Mouse (Mus musculus): ENCODE results near the gene Hdc. TPM values are rescaled to one million over a fixed set of nuclear protein-coding genes. Genes with fewer than 3 reads are reported as not detected.

Gene Hdc
- total and polyA plus RNA-seq, 2 experiments from 2014 or later, result 1.2 to 2.3 TPM

DNA sequence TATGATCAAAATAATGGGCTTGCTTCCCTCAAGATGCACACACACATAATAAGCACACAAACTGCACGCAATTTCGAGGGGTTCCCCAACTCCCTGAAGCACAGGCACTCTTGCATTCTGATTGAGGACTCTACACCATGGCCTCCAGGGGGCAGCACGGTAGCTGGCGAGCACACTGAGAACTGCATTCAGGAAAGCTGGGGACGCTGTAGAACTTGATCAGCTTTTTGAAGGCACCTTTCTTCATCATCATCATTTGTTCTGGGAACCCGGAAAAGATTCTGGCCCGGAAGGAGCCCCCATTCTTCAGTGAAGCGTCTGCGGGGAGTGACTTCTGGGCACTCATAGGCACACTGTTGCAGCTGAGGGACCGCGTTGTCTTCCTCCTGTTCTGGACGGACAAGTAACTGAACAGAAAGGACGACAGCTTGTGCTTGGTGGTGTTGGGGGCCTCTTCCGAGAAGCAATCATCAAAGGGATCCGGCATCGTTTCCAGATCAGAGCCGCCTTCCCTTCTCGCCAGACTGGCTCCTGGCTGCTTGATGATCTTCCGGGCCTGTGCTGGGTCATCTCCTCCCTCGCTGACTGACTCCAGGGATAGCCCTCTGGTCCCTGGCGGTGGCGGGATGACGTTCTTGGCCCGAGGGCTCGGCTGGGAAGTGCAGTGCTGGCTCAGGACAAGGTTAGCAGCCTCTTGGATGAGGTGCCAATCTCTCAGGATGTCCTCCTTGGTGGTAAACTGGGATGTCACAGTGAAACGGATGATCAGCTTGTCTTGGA is 25.1 kb downstream of the Hdc start:
- no peaks in the 10 kb centered on the region for H3K36me3 ChIP-seq (ENCODE audit: insufficient read depth, low read length)
- H3K27ac ChIP-seq, result no peak overlapping the region
- no peak overlapping the region for H3K9ac ChIP-seq (replicated peaks; ENCODE audit: low read length)
- H3K27me3 ChIP-seq (ENCODE audit: insufficient read depth, low read length), result no peaks in the 10 kb centered on the region
- peak; percentile 78 for DNase-seq (ENCODE audit: low spot score)
- 29% methylated on average over 26 of the region's 26 CpGs for WGBS
- no peaks in the 10 kb centered on the region for H3K4me1 ChIP-seq (ENCODE audit: insufficient read depth, low read length)
- no peaks in the 10 kb centered on the region for H3K9me3 ChIP-seq (ENCODE audit: low read length)
- peak overlapping the region; percentile 13 for H3K4me3 ChIP-seq (ENCODE audit: low read length)
- H3K4me2 ChIP-seq (ENCODE audit: low read depth, low read length), result peak overlapping the region; percentile 44
- peak; percentile 86 for TF ChIP-seq CTCF (IDR thresholded peaks at IDR 0.05; ENCODE audit: low read depth)
- peak; percentile 68; the same call in 1 of the 2 replicates for ATAC-seq

DNA sequence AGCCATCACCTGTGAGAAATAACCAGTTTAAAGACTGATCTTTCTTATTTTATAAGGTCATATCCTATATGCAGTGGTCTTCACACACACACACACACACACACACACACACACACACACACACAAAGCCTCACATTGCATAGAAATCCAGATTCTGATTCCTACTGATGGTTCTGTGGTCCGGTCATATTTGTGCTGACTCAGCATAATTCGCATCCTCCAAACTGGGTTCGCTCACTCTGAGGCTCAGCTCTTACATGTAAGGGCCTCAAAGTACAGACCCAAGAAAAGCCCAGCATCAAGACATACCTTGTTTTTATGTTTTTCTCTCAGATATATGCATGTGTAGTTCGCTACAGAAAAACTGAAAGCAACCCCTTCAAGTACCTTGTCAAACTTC is 27.8 kb downstream of the Hdc start:
- no peak overlapping the region for H3K9ac ChIP-seq (replicated peaks; ENCODE audit: low read length)
- H3K4me3 ChIP-seq (ENCODE audit: low read length), result no peak overlapping the region
- DNase-seq (ENCODE audit: low spot score) (no peak), ATAC-seq (no peak)
- WGBS, result 89% methylated on average over 4 of the region's 4 CpGs
- H3K27ac ChIP-seq, result no peak overlapping the region
- TF ChIP-seq CTCF (IDR thresholded peaks at IDR 0.05; ENCODE audit: low read depth), result no peak
- H3K27me3 ChIP-seq (ENCODE audit: insufficient read depth, low read length), result no peaks in the 10 kb centered on the region
- no peak overlapping the region for H3K4me2 ChIP-seq (ENCODE audit: low read depth, low read length)
- no peaks in the 10 kb centered on the region for H3K4me1 ChIP-seq (ENCODE audit: insufficient read depth, low read length)
- H3K9me3 ChIP-seq (ENCODE audit: low read length), result no peaks in the 10 kb centered on the region
- no peaks in the 10 kb centered on the region for H3K36me3 ChIP-seq (ENCODE audit: insufficient read depth, low read length)

DNA sequence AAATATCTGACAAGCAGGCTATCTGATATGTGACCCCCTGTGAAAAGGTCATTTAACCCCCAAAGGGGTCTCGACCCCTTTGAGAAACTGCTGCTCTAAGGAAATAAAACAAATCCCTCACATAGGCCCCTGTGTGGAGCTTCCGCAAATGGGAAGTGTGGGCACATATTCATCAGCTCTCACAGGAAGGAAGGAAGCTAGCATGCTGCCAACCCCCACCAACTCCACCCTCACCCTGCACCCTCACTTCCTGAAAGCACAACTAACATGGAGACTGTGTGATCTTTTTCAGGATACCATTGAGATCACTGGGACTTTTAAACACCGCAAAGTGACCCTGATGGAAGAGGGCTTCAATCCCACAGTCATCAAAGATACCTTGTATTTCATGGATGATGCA is 31.6 kb downstream of the Hdc start:
- no peak for TF ChIP-seq CTCF (IDR thresholded peaks at IDR 0.05; ENCODE audit: low read depth)
- Histone ChIP-seq H3K9me3 (ENCODE audit: low read length) (no peaks in the 10 kb centered on the region), H3K27ac (no peak overlapping the region), H3K4me3 (ENCODE audit: low read length) (no peak overlapping the region), H3K4me2 (ENCODE audit: low read depth, low read length) (no peak overlapping the region), H3K36me3 (ENCODE audit: insufficient read depth, low read length) (no peaks in the 10 kb centered on the region), H3K9ac (replicated peaks; ENCODE audit: low read length) (no peak overlapping the region), H3K4me1 (ENCODE audit: insufficient read depth, low read length) (no peaks in the 10 kb centered on the region), H3K27me3 (ENCODE audit: insufficient read depth, low read length) (no peaks in the 10 kb centered on the region)
- DNase-seq (ENCODE audit: low spot score) (no peak), ATAC-seq (no peak)
- WGBS, result 84% methylated on average over 3 of the region's 3 CpGs

DNA sequence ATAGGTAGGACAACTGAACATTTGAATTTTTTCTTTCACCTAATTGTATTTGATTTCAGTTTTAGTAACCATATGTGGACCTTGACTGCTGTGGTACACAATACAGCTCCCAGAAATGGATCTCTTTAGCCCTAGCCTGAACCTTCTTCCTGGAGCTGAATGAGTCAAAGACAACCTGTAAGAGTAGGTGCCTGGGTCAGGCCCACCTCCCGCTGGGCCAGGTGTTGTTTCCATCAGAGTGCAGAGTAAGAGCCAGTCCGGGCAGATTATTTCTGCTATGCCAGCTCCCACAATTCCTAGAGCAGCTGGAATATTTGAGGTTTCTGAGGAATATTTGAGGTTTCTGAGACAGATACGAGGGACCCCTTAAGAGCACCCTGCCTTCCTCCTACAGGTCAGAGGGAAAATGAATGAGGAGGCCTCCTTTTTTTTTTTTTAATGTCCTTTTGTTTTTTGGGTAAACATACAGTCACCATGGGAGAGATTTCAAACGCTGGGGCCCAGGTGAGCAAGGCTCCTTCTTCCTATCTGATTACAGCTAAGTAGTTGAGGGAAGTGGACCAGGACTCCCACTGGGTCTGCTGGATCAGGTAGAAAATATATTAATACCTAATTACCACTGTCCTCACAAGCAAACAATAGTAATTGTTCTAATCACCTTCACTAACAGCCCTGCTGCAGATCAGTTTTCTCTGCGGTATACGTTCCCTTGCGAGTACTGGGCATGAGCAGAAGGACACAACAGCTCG is 34.3 kb downstream of the Hdc start:
- Histone ChIP-seq H3K4me2 (ENCODE audit: low read depth, low read length) (no peak overlapping the region), H3K27me3 (ENCODE audit: insufficient read depth, low read length) (no peaks in the 10 kb centered on the region), H3K9ac (replicated peaks; ENCODE audit: low read length) (no peak overlapping the region), H3K27ac (no peak overlapping the region), H3K4me1 (ENCODE audit: insufficient read depth, low read length) (no peaks in the 10 kb centered on the region), H3K36me3 (ENCODE audit: insufficient read depth, low read length) (no peaks in the 10 kb centered on the region), H3K4me3 (ENCODE audit: low read length) (no peak overlapping the region), H3K9me3 (ENCODE audit: low read length) (no peaks in the 10 kb centered on the region)
- DNase-seq (ENCODE audit: low spot score) (no peak), ATAC-seq (no peak)
- 86% methylated on average over 8 of the region's 8 CpGs for WGBS
- TF ChIP-seq CTCF (IDR thresholded peaks at IDR 0.05; ENCODE audit: low read depth), result no peak

DNA sequence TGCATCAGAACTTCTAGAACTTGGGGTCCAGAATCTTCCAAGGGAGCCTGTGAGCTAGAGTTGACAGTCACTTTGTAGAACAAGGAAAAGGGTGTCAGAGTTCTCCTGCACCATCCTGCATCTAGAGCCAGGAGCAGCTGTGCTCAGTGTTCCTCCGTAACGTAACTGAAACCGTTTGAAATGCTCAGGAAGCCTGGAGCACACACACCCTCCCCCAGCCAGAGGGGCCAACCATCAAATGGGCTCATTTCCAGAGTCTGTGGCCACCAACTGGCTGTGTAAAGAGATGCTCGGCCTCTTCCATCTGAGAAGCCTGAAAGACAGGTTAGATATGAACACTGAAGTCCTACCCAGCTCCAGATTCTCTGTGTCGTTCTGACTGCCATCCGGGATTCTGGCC is 35.1 kb downstream of the Hdc start:
- no peak overlapping the region for H3K27ac ChIP-seq
- TF ChIP-seq CTCF (IDR thresholded peaks at IDR 0.05; ENCODE audit: low read depth), result no peak
- no peaks in the 10 kb centered on the region for H3K27me3 ChIP-seq (ENCODE audit: insufficient read depth, low read length)
- H3K4me1 ChIP-seq (ENCODE audit: insufficient read depth, low read length), result no peaks in the 10 kb centered on the region
- no peak overlapping the region for H3K4me3 ChIP-seq (ENCODE audit: low read length)
- no peak for DNase-seq (ENCODE audit: low spot score)
- WGBS, result 73% methylated on average over 6 of the region's 6 CpGs
- no peak overlapping the region for H3K4me2 ChIP-seq (ENCODE audit: low read depth, low read length)
- no peak for ATAC-seq
- H3K36me3 ChIP-seq (ENCODE audit: insufficient read depth, low read length), result no peaks in the 10 kb centered on the region
- no peak overlapping the region for H3K9ac ChIP-seq (replicated peaks; ENCODE audit: low read length)
- H3K9me3 ChIP-seq (ENCODE audit: low read length), result no peaks in the 10 kb centered on the region

DNA sequence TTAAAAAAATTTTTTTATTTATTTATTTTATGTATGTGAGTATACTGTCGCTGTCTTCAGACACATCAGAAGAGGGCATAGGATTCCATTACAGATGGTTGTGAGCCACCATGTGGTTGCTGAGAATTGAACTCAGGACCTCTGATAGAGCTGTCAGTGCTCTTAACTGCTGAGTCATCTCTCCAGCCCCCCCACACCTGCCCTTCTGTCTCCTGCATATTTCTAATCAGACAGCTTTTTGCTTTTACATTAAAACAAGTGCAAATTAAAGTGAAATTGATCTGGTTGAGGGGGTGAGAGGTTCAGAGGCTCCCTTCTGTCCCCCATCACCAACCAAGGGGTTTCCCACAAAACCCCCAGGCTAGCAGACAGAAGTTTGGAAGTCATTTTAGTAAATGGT is 39.8 kb downstream of the Hdc start:
- no peaks in the 10 kb centered on the region for H3K9me3 ChIP-seq (ENCODE audit: low read length)
- no peaks in the 10 kb centered on the region for H3K36me3 ChIP-seq (ENCODE audit: insufficient read depth, low read length)
- ATAC-seq (no peak), DNase-seq (ENCODE audit: low spot score) (no peak)
- no peaks in the 10 kb centered on the region for H3K27me3 ChIP-seq (ENCODE audit: insufficient read depth, low read length)
- H3K4me3 ChIP-seq (ENCODE audit: low read length), result no peak overlapping the region
- WGBS, result 94% methylated on average over 1 of the region's 1 CpGs
- no peak for TF ChIP-seq CTCF (IDR thresholded peaks at IDR 0.05; ENCODE audit: low read depth)
- H3K27ac ChIP-seq, result no peak overlapping the region
- H3K9ac ChIP-seq (replicated peaks; ENCODE audit: low read length), result no peak overlapping the region
- no peak overlapping the region for H3K4me2 ChIP-seq (ENCODE audit: low read depth, low read length)
- H3K4me1 ChIP-seq (ENCODE audit: insufficient read depth, low read length), result no peaks in the 10 kb centered on the region

DNA sequence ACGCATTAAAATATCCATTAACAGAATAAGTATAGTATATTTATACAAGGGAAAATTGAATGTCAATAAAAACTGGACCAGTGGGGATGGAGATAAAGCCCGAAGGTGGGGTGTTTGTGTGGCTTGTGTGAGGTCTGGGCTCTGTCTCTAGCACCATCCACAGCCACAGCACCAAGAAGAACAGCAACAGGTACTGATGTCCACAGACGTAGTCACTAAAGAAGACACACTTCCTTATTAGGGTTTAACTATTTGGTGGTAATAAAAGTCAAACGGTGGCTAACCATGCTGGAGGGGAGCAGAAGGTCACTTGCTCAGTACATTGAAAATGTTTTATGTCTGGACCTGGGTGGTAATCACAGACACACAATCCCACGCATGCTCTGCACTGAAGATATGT is 41.7 kb downstream of the Hdc start:
- H3K9ac ChIP-seq (replicated peaks; ENCODE audit: low read length), result no peak overlapping the region
- DNase-seq (ENCODE audit: low spot score) (no peak), ATAC-seq (no peak)
- no peaks in the 10 kb centered on the region for H3K4me1 ChIP-seq (ENCODE audit: insufficient read depth, low read length)
- WGBS, result 92% methylated on average over 5 of the region's 5 CpGs
- no peaks in the 10 kb centered on the region for H3K27me3 ChIP-seq (ENCODE audit: insufficient read depth, low read length)
- TF ChIP-seq CTCF (IDR thresholded peaks at IDR 0.05; ENCODE audit: low read depth), result no peak
- H3K27ac ChIP-seq, result no peak overlapping the region
- H3K36me3 ChIP-seq (ENCODE audit: insufficient read depth, low read length), result no peaks in the 10 kb centered on the region
- no peaks in the 10 kb centered on the region for H3K9me3 ChIP-seq (ENCODE audit: low read length)
- no peak overlapping the region for H3K4me3 ChIP-seq (ENCODE audit: low read length)
- no peak overlapping the region for H3K4me2 ChIP-seq (ENCODE audit: low read depth, low read length)
